Mouse (Mus musculus) spleen, adult 2 months (tissue): Measurements from ENCODE around the gene Susd5. TPM values are rescaled to one million over a fixed set of nuclear protein-coding genes. Genes with fewer than 3 reads are reported as not detected.
"Not testable (repeated sequence)": the region's sequence is repeated elsewhere in the genome, so short reads cannot be mapped to it uniquely, and the experiment has no call there.

Experiments
- DNase-seq, 2 experiments: peaks; one replicate each; pipeline versions ENCODE4 v3.0.0 to v3.0.0-alpha.2; 2012 to 2021; ENCODE audit warnings: low spot score in 2 of 2, low read depth in 1 of 2
- H3K27ac ChIP-seq: fragments of 200-500 bp; 2 replicates; pipeline ENCODE4 v1.5.1; 2012; ENCODE audit warnings: low read length, inconsistent platforms; ENCODE audit not compliant: insufficient read depth
- H3K27me3 ChIP-seq: fragments of 200-500 bp; 2 replicates; pipeline ENCODE4 v1.6.1; 2012; ENCODE audit warnings: mild to moderate bottlenecking, moderate library complexity, low read length, inconsistent platforms; ENCODE audit not compliant: control insufficient read depth, insufficient read depth
- H3K36me3 ChIP-seq: fragments of 200-500 bp; 2 replicates; pipeline ENCODE4 v1.6.1; 2012; ENCODE audit warnings: mild to moderate bottlenecking, low read length, inconsistent platforms; ENCODE audit not compliant: control insufficient read depth, insufficient read depth
- H3K4me1 ChIP-seq: fragments of 200-500 bp; 2 replicates; pipeline ENCODE4 v1.6.1; 2011; ENCODE audit warnings: inconsistent platforms; ENCODE audit not compliant: control insufficient read depth, insufficient read depth, insufficient read length
- H3K4me3 ChIP-seq: fragments of 200-500 bp; 2 replicates; pipeline ENCODE4 v1.5.1; 2011; ENCODE audit warnings: mild to moderate bottlenecking, inconsistent platforms; ENCODE audit not compliant: insufficient read depth, insufficient read length; ENCODE audit errors: extremely low read depth
- CTCF ChIP-seq: fragments of 200-500 bp; IDR thresholded peaks from 2 replicates; pipeline ENCODE4 v1.5.1; 2011; ENCODE audit warnings: mild to moderate bottlenecking, inconsistent platforms; ENCODE audit not compliant: insufficient read depth, insufficient read length, insufficient replicate concordance; ENCODE audit errors: extremely low read depth
- POLR2A ChIP-seq: fragments of 200-500 bp; IDR thresholded peaks from 2 replicates; pipeline ENCODE4 v1.6.1; 2011; ENCODE audit warnings: low read depth, low read length, inconsistent platforms
- WGBS: fragments of 180-500 bp; shearing (Covaris S2); methylation state at CpG from one replicate; pipeline ENCODE4 v1.1.7; 2018; 5-methylcytosine and 5-hydroxymethylcytosine counted together
- polyA plus RNA-seq: library from polyadenylated mRNA; depleted of rRNA; stranded (reverse); fragments of >200 nt; gene quantifications from 2 replicates; pipeline ENCODE4 v1.2.3, GENCODE M21; 2012

Gene Susd5
- polyA plus RNA-seq, 1 experiment = 0.09 TPM

DNA sequence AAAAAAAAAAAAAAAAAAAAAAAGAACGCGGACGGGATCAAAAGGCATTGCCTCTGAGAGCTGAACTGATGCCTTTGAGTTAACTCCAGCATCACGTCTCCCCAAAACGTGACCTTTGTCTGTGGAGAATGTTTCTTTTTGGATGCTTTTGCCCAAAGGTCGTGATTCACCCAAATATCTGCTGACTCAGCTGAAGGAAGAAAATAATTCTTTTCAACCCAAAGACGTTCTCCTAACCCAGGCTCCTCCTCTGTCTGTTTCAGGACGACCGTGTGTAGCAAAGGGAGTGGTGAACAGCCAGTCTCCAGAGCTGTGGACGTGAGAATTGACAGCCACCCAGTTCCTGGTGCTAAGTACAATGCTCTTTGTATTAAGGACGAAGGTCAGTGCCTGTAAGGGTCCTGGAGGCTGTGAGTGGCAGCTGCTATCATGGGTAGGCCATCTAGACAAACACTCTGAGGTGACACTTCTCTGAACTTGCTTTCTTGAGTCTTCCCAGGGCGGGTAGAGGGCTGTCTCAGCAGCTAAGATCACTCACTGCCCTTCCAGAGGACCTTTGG lies 11.6 kb downstream of the Susd5 start:
- DNase-seq = no peak
- TF ChIP-seq CTCF = no peak
- no peak for TF ChIP-seq POLR2A
- WGBS = 73% methylated on average over 12 of the region's 12 CpGs

GRCm38 (mm10) chr9:114069372-114069771 lies 12.4 kb downstream of the Susd5 start:
- no peak overlapping the region for H3K4me3 ChIP-seq
- no peak for DNase-seq
- no peaks in the 10 kb centered on the region for H3K27me3 ChIP-seq
- no peak overlapping the region for H3K27ac ChIP-seq
- TF ChIP-seq CTCF = no peak
- no peak for TF ChIP-seq POLR2A
- 70% methylated on average over 6 of the region's 6 CpGs for WGBS
- H3K4me1 ChIP-seq = no peaks in the 10 kb centered on the region
- no peaks in the 10 kb centered on the region for H3K36me3 ChIP-seq

More for the DNA sequence above, 11.6 kb downstream of the Susd5 start:
- Histone ChIP-seq H3K27me3 (no peaks in the 10 kb centered on the region), H3K4me1 (no peaks in the 10 kb centered on the region), H3K36me3 (no peaks in the 10 kb centered on the region), H3K27ac (no peak overlapping the region), H3K4me3 (no peak overlapping the region)

- 87% methylated on average over 19 of the region's 19 CpGs for WGBS
Observed at GRCm38 (mm10) chr9:114073681-114074080, 16.7 kb downstream of the Susd5 start.

GRCm38 (mm10) chr9:114086422-114086821 lies 29.5 kb downstream of the Susd5 start:
- no peaks in the 10 kb centered on the region for H3K36me3 ChIP-seq
- H3K4me1 ChIP-seq = no peaks in the 10 kb centered on the region
- TF ChIP-seq POLR2A = no peak
- TF ChIP-seq CTCF = no peak
- no peak overlapping the region for H3K27ac ChIP-seq
- 83% methylated on average over 3 of the region's 3 CpGs for WGBS
- no peaks in the 10 kb centered on the region for H3K27me3 ChIP-seq
- no peak overlapping the region for H3K4me3 ChIP-seq
- DNase-seq = no peak

More at GRCm38 (mm10) chr9:114073681-114074080, 16.7 kb downstream of the Susd5 start:
- no peak overlapping the region for H3K4me3 ChIP-seq
- DNase-seq = no peak
- no peaks in the 10 kb centered on the region for H3K4me1 ChIP-seq
- no peaks in the 10 kb centered on the region for H3K36me3 ChIP-seq
- TF ChIP-seq POLR2A = no peak
- no peak for TF ChIP-seq CTCF
- H3K27me3 ChIP-seq = no peaks in the 10 kb centered on the region
- no peak overlapping the region for H3K27ac ChIP-seq

- Histone ChIP-seq H3K27me3 (no peaks in the 10 kb centered on the region), H3K36me3 (no peaks in the 10 kb centered on the region), H3K27ac (no peak overlapping the region), H3K4me1 (no peaks in the 10 kb centered on the region), H3K4me3 (no peak overlapping the region)
- no peak for DNase-seq
- TF ChIP-seq POLR2A = no peak
- 83% methylated on average over 11 of the region's 11 CpGs for WGBS
Observed at GRCm38 (mm10) chr9:114087106-114087815, 30.3 kb downstream of the Susd5 start.

- H3K27me3 ChIP-seq, DNase-seq, H3K4me3 ChIP-seq, H3K36me3 ChIP-seq, H3K4me1 ChIP-seq, H3K27ac ChIP-seq: not testable (repeated sequence)
- WGBS = 92% methylated on average over 6 of the region's 6 CpGs
Observed at GRCm38 (mm10) chr9:114088885-114089284, 31.9 kb downstream of the Susd5 start.

- H3K4me1 ChIP-seq, H3K27ac ChIP-seq, H3K36me3 ChIP-seq, DNase-seq, H3K27me3 ChIP-seq, H3K4me3 ChIP-seq: not testable (repeated sequence)
- WGBS = 20% methylated on average over 9 of the region's 9 CpGs
Observed at GRCm38 (mm10) chr9:114092188-114092587, 35.2 kb downstream of the Susd5 start.
